Mouse (Mus musculus) olfactory bulb, adult 2 months (tissue): Measurements from ENCODE around the gene Dcun1d4.

Experiments used
- CTCF ChIP-seq: fragments of 200-500 bp; IDR thresholded peaks from 2 replicates; pipeline ENCODE4 v1.5.1; 2012; ENCODE audit warnings: low read depth, mild to moderate bottlenecking, low read length, moderate library complexity; ENCODE audit not compliant: insufficient read depth
- POLR2A ChIP-seq: fragments of 200-500 bp; IDR thresholded peaks from 2 replicates; pipeline ENCODE4 v1.6.1; 2012; ENCODE audit warnings: mild to moderate bottlenecking, low read depth, low read length, moderate library complexity; ENCODE audit not compliant: insufficient read depth

GRCm38 (mm10) chr5:73604542-73604941 lies 123.7 kb downstream of the Dcun1d4 start:
- TF ChIP-seq CTCF (no peak), POLR2A (no peak)
